Mouse (Mus musculus): ENCODE data around the gene Cab39l. TPM values are rescaled to one million over a fixed set of nuclear protein-coding genes. Genes with fewer than 3 reads are reported as not detected.
"Not testable (repeated sequence)": the region's sequence is repeated elsewhere in the genome, so short reads cannot be mapped to it uniquely, and the experiment has no call there.

The Cab39l gene
- polyA plus RNA-seq, 1 experiment from 2014 or later = 40.0 TPM

GRCm38 (mm10) chr14:59594988-59595387, 154.2 kb downstream of the Cab39l start:
- ATAC-seq = no peak
- WGBS = 93% methylated on average over 3 of the region's 3 CpGs
- H3K27ac ChIP-seq = no peak overlapping the region

GRCm38 (mm10) chr14:59597398-59598259, 156.9 kb downstream of the Cab39l start, which contains the start of gene Cdadc1:
Gene Cdadc1, minus strand, starts transcription at chr14:59597959.
- H3K4me3 ChIP-seq (replicated peaks) = peak within 1 kb of the TSS; percentile 85
- ATAC-seq = peak; percentile 92
- under 1% methylated on average over 47 of the region's 48 CpGs for WGBS
- no peaks in the 10 kb centered on the region for H3K36me3 ChIP-seq
- no peaks in the 10 kb centered on the region for H3K9me3 ChIP-seq
- H3K4me2 ChIP-seq (replicated peaks) = peak within 1 kb of the TSS; percentile 62
- H3K9ac ChIP-seq = peak within 1 kb of the TSS; percentile 76
- no peaks in the 10 kb centered on the region for H3K27me3 ChIP-seq (replicated peaks)
- H3K4me1 ChIP-seq (replicated peaks) = peaks cover 6% of the 10 kb centered on the region; the same call in 1 of the 2 replicates
- peak within 1 kb of the TSS; percentile 72 for H3K27ac ChIP-seq

More at GRCm38 (mm10) chr14:59594988-59595387, 154.2 kb downstream of the Cab39l start:
- Histone ChIP-seq H3K36me3 (no peaks in the 10 kb centered on the region), H3K9me3 (no peaks in the 10 kb centered on the region), H3K27me3 (replicated peaks) (no peaks in the 10 kb centered on the region), H3K4me3 (replicated peaks) (no peak overlapping the region), H3K9ac (no peak overlapping the region), H3K4me1 (replicated peaks) (peaks cover 6% of the 10 kb centered on the region; the same call in 1 of the 2 replicates), H3K4me2 (replicated peaks) (no peak overlapping the region)

- Histone ChIP-seq H3K4me2 (replicated peaks) (peak overlapping the region; percentile 59), H3K9ac (peak overlapping the region; percentile 53), H3K27me3 (replicated peaks) (no peaks in the 10 kb centered on the region), H3K4me3 (replicated peaks) (peak overlapping the region; percentile 85), H3K27ac (peak overlapping the region; percentile 72), H3K4me1 (replicated peaks) (peaks cover 6% of the 10 kb centered on the region; the same call in 1 of the 2 replicates), H3K36me3 (no peaks in the 10 kb centered on the region), H3K9me3 (no peaks in the 10 kb centered on the region)
- ATAC-seq = peak; percentile 18
- 1% methylated on average over 8 of the region's 8 CpGs for WGBS
Measured at GRCm38 (mm10) chr14:59598260-59598627, 157.5 kb downstream of the Cab39l start.

- no peak for ATAC-seq
- Histone ChIP-seq H3K27me3 (replicated peaks) (no peaks in the 10 kb centered on the region), H3K4me1 (replicated peaks) (no peaks in the 10 kb centered on the region), H3K36me3 (no peaks in the 10 kb centered on the region), H3K9ac (no peak overlapping the region), H3K27ac (no peak overlapping the region), H3K4me3 (replicated peaks) (no peak overlapping the region), H3K9me3 (no peaks in the 10 kb centered on the region), H3K4me2 (replicated peaks) (no peak overlapping the region)
- WGBS = 67% methylated on average over 5 of the region's 5 CpGs
Measured at GRCm38 (mm10) chr14:59604002-59604645, 163.4 kb downstream of the Cab39l start.

GRCm38 (mm10) chr14:59605671-59606353, 165.0 kb downstream of the Cab39l start:
- Histone ChIP-seq H3K9me3 (no peaks in the 10 kb centered on the region), H3K36me3 (no peaks in the 10 kb centered on the region), H3K4me1 (replicated peaks) (no peaks in the 10 kb centered on the region), H3K27me3 (replicated peaks) (no peaks in the 10 kb centered on the region), H3K4me2 (replicated peaks) (no peak overlapping the region), H3K4me3 (replicated peaks) (no peak overlapping the region), H3K27ac (no peak overlapping the region), H3K9ac (no peak overlapping the region)
- ATAC-seq = no peak; the same call in 1 of the 2 replicates
- WGBS = 26% methylated on average over 5 of the region's 5 CpGs

GRCm38 (mm10) chr14:59607021-59607420, 166.2 kb downstream of the Cab39l start:
- H3K36me3 ChIP-seq = no peaks in the 10 kb centered on the region
- H3K9ac ChIP-seq = no peak overlapping the region
- H3K27ac ChIP-seq = no peak overlapping the region
- H3K4me2 ChIP-seq (replicated peaks) = no peak overlapping the region
- no peaks in the 10 kb centered on the region for H3K27me3 ChIP-seq (replicated peaks)
- no peaks in the 10 kb centered on the region for H3K9me3 ChIP-seq
- no peak overlapping the region for H3K4me3 ChIP-seq (replicated peaks)
- no peaks in the 10 kb centered on the region for H3K4me1 ChIP-seq (replicated peaks)
- ATAC-seq = no peak
- 60% methylated on average over 3 of the region's 3 CpGs for WGBS

GRCm38 (mm10) chr14:59612920-59613625, 172.3 kb downstream of the Cab39l start:
- H3K4me2 ChIP-seq (replicated peaks) = no peak overlapping the region
- H3K9me3 ChIP-seq = no peaks in the 10 kb centered on the region
- H3K27me3 ChIP-seq (replicated peaks) = no peaks in the 10 kb centered on the region
- no peak overlapping the region for H3K4me3 ChIP-seq (replicated peaks)
- no peak overlapping the region for H3K27ac ChIP-seq
- 49% methylated on average over 14 of the region's 14 CpGs for WGBS
- H3K4me1 ChIP-seq (replicated peaks) = 0 out of 2 replicates have a peak, but pooled peaks cover 5% of the 10 kb centered on the region
- H3K36me3 ChIP-seq = no peaks in the 10 kb centered on the region
- H3K9ac ChIP-seq = no peak overlapping the region
- ATAC-seq = peak; percentile 46; the same call in 1 of the 2 replicates

- not testable (repeated sequence) for H3K4me2 ChIP-seq (replicated peaks); H3K36me3 ChIP-seq; H3K27me3 ChIP-seq (replicated peaks); H3K9me3 ChIP-seq; H3K9ac ChIP-seq; ATAC-seq; H3K27ac ChIP-seq; H3K4me3 ChIP-seq (replicated peaks); H3K4me1 ChIP-seq (replicated peaks)
- 80% methylated on average over 3 of the region's 3 CpGs for WGBS
Measured at GRCm38 (mm10) chr14:59614149-59614548, 173.4 kb downstream of the Cab39l start.

GRCm38 (mm10) chr14:59616802-59617201, 176.0 kb downstream of the Cab39l start:
- no peak overlapping the region for H3K4me3 ChIP-seq (replicated peaks)
- H3K27me3 ChIP-seq (replicated peaks) = no peaks in the 10 kb centered on the region
- 0 out of 2 replicates have a peak overlapping the region, but pooled peaks have one; percentile 13 for H3K27ac ChIP-seq
- no peaks in the 10 kb centered on the region for H3K9me3 ChIP-seq
- WGBS = 47% methylated on average over 7 of the region's 7 CpGs
- no peaks in the 10 kb centered on the region for H3K36me3 ChIP-seq
- H3K4me2 ChIP-seq (replicated peaks) = no peak overlapping the region
- ATAC-seq = peak; percentile 81
- 0 out of 2 replicates have a peak, but pooled peaks cover 5% of the 10 kb centered on the region for H3K4me1 ChIP-seq (replicated peaks)
- H3K9ac ChIP-seq = no peak overlapping the region

- H3K4me2 ChIP-seq (replicated peaks) = no peak overlapping the region; the same call in 1 of the 2 replicates
- H3K4me3 ChIP-seq (replicated peaks) = no peak overlapping the region
- H3K27me3 ChIP-seq (replicated peaks) = no peaks in the 10 kb centered on the region; the same call in 1 of the 2 replicates
- ATAC-seq = no peak
- H3K36me3 ChIP-seq = 0 out of 2 replicates have a peak, but pooled peaks cover 1% of the 10 kb centered on the region
- 43% methylated on average over 9 of the region's 9 CpGs for WGBS
- no peaks in the 10 kb centered on the region for H3K9me3 ChIP-seq
- no peak overlapping the region for H3K9ac ChIP-seq
- no peak overlapping the region for H3K27ac ChIP-seq
- H3K4me1 ChIP-seq (replicated peaks) = peaks cover 13% of the 10 kb centered on the region; the same call in 1 of the 2 replicates
Measured at GRCm38 (mm10) chr14:59624326-59624885, 183.6 kb downstream of the Cab39l start.

- H3K4me1 ChIP-seq (replicated peaks) = peaks cover 13% of the 10 kb centered on the region; the same call in 1 of the 2 replicates
- H3K36me3 ChIP-seq = 0 out of 2 replicates have a peak, but pooled peaks cover 6% of the 10 kb centered on the region
- H3K27ac ChIP-seq = peak within 1 kb of the TSS; percentile 82
- H3K4me3 ChIP-seq (replicated peaks) = peak within 1 kb of the TSS; percentile 75
- H3K4me2 ChIP-seq (replicated peaks) = peak within 1 kb of the TSS; percentile 95
- under 1% methylated on average over 64 of the region's 65 CpGs for WGBS
- H3K9ac ChIP-seq = peak within 1 kb of the TSS; percentile 55
- H3K27me3 ChIP-seq (replicated peaks) = no peaks in the 10 kb centered on the region; the same call in 1 of the 2 replicates
- ATAC-seq = peak; percentile 92
- H3K9me3 ChIP-seq = no peaks in the 10 kb centered on the region
Measured at GRCm38 (mm10) chr14:59625158-59625805, 184.5 kb downstream of the Cab39l start, which contains the start of gene Shisa2. Gene Shisa2, plus strand, starts transcription at chr14:59625308.

Data from intestine, embryonic 15.5 days (tissue).